Mouse (Mus musculus) midbrain, embryonic 11.5 days (tissue): ENCODE data around the gene Adgrb3. TPM values are rescaled to one million over a fixed set of nuclear protein-coding genes. Genes with fewer than 3 reads are reported as not detected.
"Not testable (repeated sequence)": the region's sequence is repeated elsewhere in the genome, so short reads cannot be mapped to it uniquely, and the experiment has no call there.

Experiments used
- ATAC-seq: fragments of 200-750 bp; cut with Nextera tagmentation; 2 replicates; pipeline ENCODE4 v1.8.0; 2017; ENCODE audit warnings: moderate TSS enrichment, moderate library complexity; ENCODE audit not compliant: low FRiP score
- DNase-seq: peaks from one replicate; pipeline ENCODE4 v3.0.0; 2015; ENCODE audit warnings: low spot score; ENCODE audit errors: missing footprints
- H3K27ac ChIP-seq: fragments of 300-500 bp; sonication (generic); 2 replicates; pipeline ENCODE4 v1.5.1; 2014; ENCODE audit warnings: low read depth, low read length
- H3K27me3 ChIP-seq: fragments of 300-500 bp; sonication (generic); 2 replicates; pipeline ENCODE4 v1.6.1; 2014; ENCODE audit warnings: mild to moderate bottlenecking, low read length, moderate library complexity, mixed read lengths; ENCODE audit not compliant: control insufficient read depth, insufficient read depth
- H3K36me3 ChIP-seq: fragments of 300-500 bp; sonication (generic); 2 replicates; pipeline ENCODE4 v1.6.1; 2014; ENCODE audit warnings: mild to moderate bottlenecking, low read length, moderate library complexity, mixed read lengths; ENCODE audit not compliant: control insufficient read depth, insufficient read depth
- H3K4me1 ChIP-seq: fragments of 300-500 bp; sonication (generic); 2 replicates; pipeline ENCODE4 v1.6.1; 2014; ENCODE audit warnings: low read length; ENCODE audit not compliant: control insufficient read depth, insufficient read depth
- H3K4me2 ChIP-seq: fragments of 300-500 bp; sonication (generic); 2 replicates; pipeline ENCODE4 v1.6.1; 2014; ENCODE audit warnings: mild to moderate bottlenecking, moderate library complexity
- H3K4me3 ChIP-seq: fragments of 300-500 bp; sonication (generic); 2 replicates; pipeline ENCODE4 v1.5.1; 2014; ENCODE audit warnings: low read depth, low read length
- H3K9ac ChIP-seq: fragments of 300-500 bp; sonication (generic); 2 replicates; pipeline ENCODE4 v1.6.1; 2014; ENCODE audit warnings: low read length
- H3K9me3 ChIP-seq: fragments of 300-500 bp; sonication (generic); 2 replicates; pipeline ENCODE4 v1.6.1; 2016; ENCODE audit warnings: low read length; ENCODE audit not compliant: control insufficient read depth
- WGBS: fragments of 180-500 bp; shearing (Covaris S2); extraction: QIAGEN DNeasy Blood & Tissue Kit; methylation state at CpG from one replicate; pipeline ENCODE4 v1.1.7; 2014; 5-methylcytosine and 5-hydroxymethylcytosine counted together
- polyA plus RNA-seq: library from polyadenylated mRNA; unstranded; fragments of >200 nt; fragmentation: Nextera tagmentation; extraction: Ambion mirVana; gene quantifications from 2 replicates; pipeline ENCODE4 v1.2.1, GENCODE M21; 2014

Gene Adgrb3
- polyA plus RNA-seq, 1 experiment from 2014 or later = 11.5 TPM

GRCm38 (mm10) chr1:25696771-25697170 is 132.7 kb downstream of the Adgrb3 start:
- 69% methylated on average over 3 of the region's 3 CpGs for WGBS
- peak; percentile 64 for DNase-seq
- H3K4me2 ChIP-seq = no peak overlapping the region

GRCm38 (mm10) chr1:25682118-25682517 is 147.4 kb downstream of the Adgrb3 start:
- no peaks in the 10 kb centered on the region for H3K27me3 ChIP-seq
- no peak overlapping the region for H3K27ac ChIP-seq
- no peaks in the 10 kb centered on the region for H3K4me1 ChIP-seq
- H3K4me2 ChIP-seq = no peak overlapping the region
- no peak overlapping the region for H3K4me3 ChIP-seq
- 80% methylated on average over 3 of the region's 3 CpGs for WGBS
- no peak overlapping the region for H3K9ac ChIP-seq
- no peaks in the 10 kb centered on the region for H3K9me3 ChIP-seq
- ATAC-seq = no peak
- DNase-seq = no peak
- no peaks in the 10 kb centered on the region for H3K36me3 ChIP-seq

More at GRCm38 (mm10) chr1:25696771-25697170, 132.7 kb downstream of the Adgrb3 start:
- Histone ChIP-seq H3K4me3 (no peak overlapping the region), H3K9me3 (no peaks in the 10 kb centered on the region), H3K4me1 (no peaks in the 10 kb centered on the region), H3K27ac (no peak overlapping the region), H3K27me3 (no peaks in the 10 kb centered on the region), H3K36me3 (no peaks in the 10 kb centered on the region), H3K9ac (no peak overlapping the region)
- ATAC-seq = no peak

- no peak for ATAC-seq
- no peak overlapping the region for H3K9ac ChIP-seq
- no peaks in the 10 kb centered on the region for H3K27me3 ChIP-seq
- no peaks in the 10 kb centered on the region for H3K36me3 ChIP-seq
- H3K4me2 ChIP-seq = no peak overlapping the region
- 80% methylated on average over 2 of the region's 2 CpGs for WGBS
- no peak overlapping the region for H3K27ac ChIP-seq
- no peak overlapping the region for H3K4me3 ChIP-seq
- no peaks in the 10 kb centered on the region for H3K9me3 ChIP-seq
- no peaks in the 10 kb centered on the region for H3K4me1 ChIP-seq
- DNase-seq = peak; percentile 69
Measured at GRCm38 (mm10) chr1:25679656-25680055, 149.9 kb downstream of the Adgrb3 start.

GRCm38 (mm10) chr1:25652717-25653116 is 176.8 kb downstream of the Adgrb3 start:
- H3K9me3 ChIP-seq = no peaks in the 10 kb centered on the region
- DNase-seq = no peak
- H3K36me3 ChIP-seq = no peaks in the 10 kb centered on the region
- no peak overlapping the region for H3K4me2 ChIP-seq
- H3K27ac ChIP-seq = no peak overlapping the region
- H3K27me3 ChIP-seq = no peaks in the 10 kb centered on the region
- H3K9ac ChIP-seq = no peak overlapping the region
- 95% methylated on average over 1 of the region's 1 CpGs for WGBS
- ATAC-seq = no peak
- H3K4me1 ChIP-seq = no peaks in the 10 kb centered on the region
- H3K4me3 ChIP-seq = no peak overlapping the region

GRCm38 (mm10) chr1:25644256-25644655 is 185.3 kb downstream of the Adgrb3 start:
- Histone ChIP-seq H3K9ac (no peak overlapping the region), H3K27ac (no peak overlapping the region), H3K27me3 (no peaks in the 10 kb centered on the region), H3K4me3 (no peak overlapping the region), H3K4me2 (no peak overlapping the region), H3K36me3 (no peaks in the 10 kb centered on the region), H3K9me3 (no peaks in the 10 kb centered on the region), H3K4me1 (no peaks in the 10 kb centered on the region)
- WGBS = 91% methylated on average over 5 of the region's 5 CpGs
- no peak for ATAC-seq
- no peak for DNase-seq

GRCm38 (mm10) chr1:25621458-25621857 is 208.0 kb downstream of the Adgrb3 start:
- Histone ChIP-seq H3K4me2 (no peak overlapping the region), H3K27ac (no peak overlapping the region), H3K9me3 (no peaks in the 10 kb centered on the region), H3K36me3 (no peaks in the 10 kb centered on the region), H3K4me3 (no peak overlapping the region), H3K9ac (no peak overlapping the region), H3K4me1 (no peaks in the 10 kb centered on the region), H3K27me3 (no peaks in the 10 kb centered on the region)
- ATAC-seq (no peak), DNase-seq (no peak)
- 67% methylated on average over 4 of the region's 4 CpGs for WGBS

- H3K4me1 ChIP-seq = no peaks in the 10 kb centered on the region
- H3K4me3 ChIP-seq = no peak overlapping the region
- H3K36me3 ChIP-seq = no peaks in the 10 kb centered on the region
- DNase-seq (peak; percentile 84), ATAC-seq (no peak)
- no peak overlapping the region for H3K9ac ChIP-seq
- H3K27ac ChIP-seq = no peak overlapping the region
- H3K4me2 ChIP-seq = no peak overlapping the region
- H3K27me3 ChIP-seq = no peaks in the 10 kb centered on the region
- H3K9me3 ChIP-seq = no peaks in the 10 kb centered on the region
Measured at GRCm38 (mm10) chr1:25616954-25617353, 212.6 kb downstream of the Adgrb3 start.

- H3K36me3 ChIP-seq, H3K9me3 ChIP-seq, H3K27me3 ChIP-seq, DNase-seq, H3K9ac ChIP-seq, H3K4me2 ChIP-seq, H3K4me1 ChIP-seq, H3K4me3 ChIP-seq, ATAC-seq, H3K27ac ChIP-seq: not testable (repeated sequence)
Measured at GRCm38 (mm10) chr1:25610776-25611175, 218.7 kb downstream of the Adgrb3 start.

GRCm38 (mm10) chr1:25598941-25599340 is 230.6 kb downstream of the Adgrb3 start:
- Histone ChIP-seq H3K9me3 (no peaks in the 10 kb centered on the region), H3K9ac (no peak overlapping the region), H3K4me1 (no peaks in the 10 kb centered on the region), H3K4me2 (no peak overlapping the region), H3K36me3 (no peaks in the 10 kb centered on the region), H3K4me3 (no peak overlapping the region), H3K27ac (no peak overlapping the region), H3K27me3 (no peaks in the 10 kb centered on the region)
- 85% methylated on average over 5 of the region's 5 CpGs for WGBS
- ATAC-seq (no peak), DNase-seq (no peak)
